Mouse (Mus musculus) heart, adult 2 months (tissue): ENCODE measurements around the gene Slc6a9.

Experiments used
- CTCF ChIP-seq: fragments of 200-600 bp; IDR thresholded peaks from 2 replicates; pipeline ENCODE4 v1.8.1; 2022; ENCODE audit warnings: antibody characterized with exemption, mild to moderate bottlenecking, moderate library complexity
- EP300 ChIP-seq: fragments of 200-500 bp; IDR thresholded peaks from 2 replicates; pipeline ENCODE4 v1.6.1; 2011; ENCODE audit warnings: low read depth, low read length, control low read depth; ENCODE audit not compliant: insufficient read depth
- POLR2A ChIP-seq: fragments of 200-500 bp; IDR thresholded peaks from 2 replicates; pipeline ENCODE4 v1.6.1; 2011; ENCODE audit warnings: mild to moderate bottlenecking, low read depth, low read length, control low read depth; ENCODE audit not compliant: insufficient read depth

GRCm38 (mm10) chr4:117846261-117846660, 12.0 kb downstream of the Slc6a9 start:
- TF ChIP-seq CTCF, result no peak
- no peak for TF ChIP-seq EP300
- no peak for TF ChIP-seq POLR2A
